Mouse (Mus musculus) c-Kit-positive CD71-negative TER-119-negative erythroid progenitor cells, embryonic 14.5 days (primary cell): ENCODE measurements around the gene Gabarap.

ENCODE experiments used
- DNase-seq: peaks from one replicate; pipeline ENCODE4 v3.0.0-alpha.2; 2013; ENCODE audit warnings: low read depth

Gabarap gene

GRCm38 (mm10) chr11:69970222-69970621, 20.7 kb upstream of the Gabarap start:
- DNase-seq, result no peak

DNA sequence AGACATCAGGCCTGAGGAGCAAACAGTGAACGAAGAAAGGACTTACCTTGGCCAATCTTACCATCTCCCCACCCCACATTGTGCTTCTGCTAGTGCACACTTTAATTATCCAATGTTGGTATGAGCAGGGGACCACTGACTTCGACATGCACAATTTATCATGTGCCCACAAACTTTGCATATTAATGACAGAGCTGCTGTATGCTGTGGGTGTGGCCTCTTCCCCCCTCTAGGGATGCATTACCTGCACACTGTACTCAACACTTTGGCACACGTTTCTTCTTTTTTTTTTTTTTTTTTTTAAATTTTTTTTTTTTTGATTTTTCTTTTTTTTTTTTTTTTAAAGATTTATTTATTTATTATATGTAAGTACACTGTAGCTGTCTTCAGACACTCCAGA, 20.2 kb upstream of the Gabarap start:
- no peak for DNase-seq

- no peak for DNase-seq
Measured at GRCm38 (mm10) chr11:69974907-69975306, 16.0 kb upstream of the Gabarap start.

- DNase-seq, result no peak
Measured at GRCm38 (mm10) chr11:69976271-69976670, 14.7 kb upstream of the Gabarap start.

GRCm38 (mm10) chr11:69979827-69980195, 11.1 kb upstream of the Gabarap start:
- no peak for DNase-seq

DNA sequence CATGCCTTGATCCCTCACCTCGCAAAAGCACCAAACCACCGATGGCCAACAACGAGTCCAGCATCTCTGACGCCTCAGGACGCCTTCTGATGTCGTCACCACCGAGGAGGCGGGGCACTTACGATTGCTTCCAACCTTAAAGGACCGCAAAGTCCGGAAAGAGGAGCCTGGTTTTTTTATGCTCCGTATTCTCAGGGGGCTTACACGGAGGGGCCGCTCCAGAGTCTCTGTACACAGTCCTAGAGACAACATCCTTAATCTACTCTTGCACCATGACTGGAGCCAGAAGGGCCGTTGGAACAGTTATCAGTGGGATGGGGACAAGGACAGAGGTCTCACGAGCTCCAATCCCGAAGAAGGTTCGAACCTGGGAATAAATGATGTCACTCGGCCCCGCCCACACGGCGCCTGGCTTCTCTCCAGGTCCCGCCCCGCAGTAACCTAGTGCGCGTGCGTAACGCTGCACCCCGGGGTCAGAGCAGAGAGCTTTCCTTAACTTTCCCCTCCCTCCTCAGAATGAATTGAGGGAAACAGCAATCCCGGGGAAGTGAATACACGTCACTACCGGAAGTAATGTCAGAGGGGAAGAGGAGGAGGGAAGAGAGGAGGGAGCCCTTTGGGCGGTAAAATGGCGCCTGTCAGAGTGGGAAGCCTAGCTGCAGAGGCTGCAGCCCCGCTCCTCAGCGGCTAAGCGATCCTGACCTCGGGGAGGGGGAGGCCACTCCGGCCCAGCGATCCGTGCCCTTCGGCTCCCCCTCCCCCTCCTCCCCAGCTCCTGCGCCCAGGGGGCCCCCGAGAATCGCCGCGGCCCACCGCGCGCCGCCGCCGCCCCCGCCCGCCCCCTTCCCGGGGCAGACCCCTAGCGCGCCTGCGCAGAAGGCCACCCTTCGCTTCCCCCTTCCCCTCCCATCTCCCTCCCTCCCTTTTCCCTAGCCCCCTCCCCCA, 10.5 kb upstream of the Gabarap start:
- peak; percentile 98 for DNase-seq

GRCm38 (mm10) chr11:69981141-69981762, 9.7 kb upstream of the Gabarap start, which contains the start of gene Ctdnep1:
Gene Ctdnep1 (plus strand): TSS chr11:69981156.
- DNase-seq, result no peak

GRCm38 (mm10) chr11:69982225-69982624, 8.7 kb upstream of the Gabarap start, which contains the start of gene Elp5:
Gene Elp5 (minus strand): TSS chr11:69982517.
- DNase-seq, result no peak

GRCm38 (mm10) chr11:69982877-69983276, 8.1 kb upstream of the Gabarap start:
- DNase-seq, result no peak

DNA sequence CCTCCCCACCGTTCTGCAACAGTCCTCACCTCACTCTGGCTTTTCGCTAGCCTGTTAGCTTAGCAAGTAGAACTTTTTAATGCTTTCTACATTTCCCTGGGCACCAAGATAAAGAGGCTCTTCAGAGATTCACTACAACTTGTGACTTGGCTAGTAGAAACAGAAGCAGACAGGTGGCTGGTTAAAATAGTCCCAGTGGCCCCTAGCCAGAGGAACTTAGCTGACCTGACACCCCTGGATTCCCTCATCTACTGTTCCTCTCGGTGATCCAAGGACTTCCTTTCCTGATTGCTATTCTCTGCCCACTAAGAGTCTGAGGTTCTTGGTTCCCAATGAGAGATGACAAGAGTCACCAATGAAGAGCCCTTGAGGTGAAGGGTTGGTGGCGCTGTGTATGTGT, 7.6 kb upstream of the Gabarap start:
- DNase-seq, result no peak

DNA sequence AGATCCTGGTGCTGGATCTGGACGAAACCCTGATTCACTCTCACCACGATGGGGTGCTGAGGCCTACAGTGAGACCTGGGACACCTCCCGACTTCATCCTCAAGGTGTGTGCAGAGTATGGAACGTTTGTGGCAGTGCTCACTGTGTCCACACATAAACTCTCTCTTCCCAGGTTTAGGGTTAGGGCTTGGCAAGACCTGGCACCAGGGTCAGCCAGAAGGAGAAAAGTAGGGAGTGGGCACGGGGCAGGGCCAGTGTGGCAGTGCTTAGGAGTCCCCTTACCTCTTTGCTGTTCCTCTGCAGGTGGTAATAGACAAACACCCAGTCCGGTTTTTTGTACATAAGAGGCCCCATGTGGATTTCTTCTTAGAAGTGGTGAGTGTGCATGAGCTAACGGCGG, 6.5 kb upstream of the Gabarap start:
- no peak for DNase-seq

GRCm38 (mm10) chr11:69989949-69990348, 994 bp upstream of the Gabarap start:
- no peak for DNase-seq

DNA sequence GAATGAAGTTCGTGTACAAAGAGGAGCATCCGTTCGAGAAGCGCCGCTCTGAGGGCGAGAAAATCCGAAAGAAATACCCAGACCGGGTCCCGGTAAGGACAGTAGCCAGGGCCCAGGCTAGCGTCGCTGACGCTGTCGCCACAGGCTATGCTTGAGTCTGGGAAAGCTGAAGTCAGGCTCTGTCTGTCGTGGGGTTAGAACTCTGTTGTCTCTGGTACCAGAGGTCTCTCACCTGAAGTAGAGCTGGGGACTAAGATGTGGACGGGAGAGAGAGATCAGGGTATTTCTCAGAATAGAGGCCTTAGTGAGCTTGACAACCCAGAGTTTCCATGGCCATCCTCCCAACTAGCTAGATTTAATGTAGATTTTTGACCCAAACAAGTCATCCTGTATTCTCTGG, 768 bp downstream of the Gabarap start:
- no peak for DNase-seq

DNA sequence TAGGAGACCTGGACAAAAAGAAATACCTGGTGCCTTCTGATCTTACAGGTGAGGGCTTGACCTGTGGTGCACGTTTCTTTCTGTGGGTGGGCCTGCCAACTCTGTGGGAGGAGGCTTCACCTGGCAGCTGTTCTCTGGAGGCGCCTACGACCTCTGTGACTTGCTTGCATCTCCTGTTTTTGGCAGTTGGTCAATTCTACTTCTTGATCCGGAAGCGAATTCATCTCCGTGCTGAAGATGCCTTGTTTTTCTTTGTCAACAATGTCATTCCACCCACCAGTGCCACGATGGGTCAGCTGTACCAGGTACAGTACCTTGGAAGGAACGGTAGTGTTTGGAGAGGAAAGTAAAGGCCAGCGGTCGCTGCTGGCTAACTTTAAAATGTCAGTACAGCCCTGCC, 1.5 kb downstream of the Gabarap start:
- DNase-seq, result no peak

GRCm38 (mm10) chr11:69992932-69993331, 2.0 kb downstream of the Gabarap start:
- DNase-seq, result no peak

DNA sequence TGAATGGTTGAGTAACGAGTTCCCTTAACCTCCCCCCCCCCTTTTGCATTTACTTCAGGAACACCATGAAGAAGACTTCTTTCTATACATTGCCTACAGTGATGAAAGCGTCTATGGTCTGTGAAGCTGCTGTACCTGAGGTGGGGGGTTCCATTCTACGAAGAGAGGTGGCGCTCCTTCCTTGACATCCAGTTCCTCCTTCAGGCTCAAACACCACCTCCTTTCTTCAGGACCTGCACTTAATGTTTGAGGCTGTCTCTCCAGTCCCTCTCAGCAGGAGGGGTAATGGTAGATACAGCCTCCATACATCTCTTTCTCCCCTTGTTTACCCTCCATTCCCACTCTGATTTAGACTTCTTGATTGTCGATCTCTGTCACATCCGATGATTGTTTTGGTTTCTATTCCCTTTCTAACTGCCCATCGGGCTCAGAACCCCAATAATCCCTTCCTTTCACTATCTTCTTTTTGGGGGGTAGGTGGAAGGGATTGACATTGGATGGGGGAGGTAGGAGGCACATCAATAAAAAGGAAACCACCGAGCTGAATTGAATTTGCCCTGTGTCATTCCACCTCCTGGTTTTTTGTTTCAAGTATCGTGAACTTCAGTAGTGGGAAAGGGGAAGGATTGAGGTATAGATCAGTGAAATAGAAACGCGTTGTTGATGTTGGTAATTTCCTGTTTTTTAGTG, 3.6 kb downstream of the Gabarap start:
- no peak for DNase-seq

- peak; percentile 99 for DNase-seq
Measured at GRCm38 (mm10) chr11:69995391-69995960, 4.5 kb downstream of the Gabarap start, which contains the start of gene Phf23. Gene Phf23 (plus strand): TSS chr11:69995777.

- DNase-seq, result no peak
Measured at GRCm38 (mm10) chr11:69996161-69997061, 5.5 kb downstream of the Gabarap start.

DNA sequence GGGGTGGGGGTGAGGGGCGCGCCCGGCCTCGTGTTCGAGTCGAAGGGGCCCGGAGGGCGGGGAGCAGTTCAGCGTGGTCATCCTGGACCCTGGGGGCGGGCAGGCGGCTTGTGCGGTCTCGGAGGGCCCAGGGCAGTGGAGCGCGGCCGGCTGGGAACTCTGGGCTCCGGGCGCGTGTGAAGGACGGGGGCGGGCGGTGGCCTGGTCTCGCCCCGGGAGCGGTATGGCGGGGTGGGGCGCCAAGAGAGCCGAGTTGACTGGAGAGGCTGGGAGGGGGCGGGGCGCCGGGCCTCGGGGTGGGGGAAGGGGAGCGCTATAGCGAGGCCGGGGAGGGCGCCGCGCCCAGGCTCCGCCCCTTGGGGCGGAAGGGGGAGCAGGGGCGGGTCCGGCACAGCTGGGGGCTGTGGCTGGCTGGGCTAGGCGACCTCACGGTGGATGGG, 6.1 kb downstream of the Gabarap start:
- no peak for DNase-seq

DNA sequence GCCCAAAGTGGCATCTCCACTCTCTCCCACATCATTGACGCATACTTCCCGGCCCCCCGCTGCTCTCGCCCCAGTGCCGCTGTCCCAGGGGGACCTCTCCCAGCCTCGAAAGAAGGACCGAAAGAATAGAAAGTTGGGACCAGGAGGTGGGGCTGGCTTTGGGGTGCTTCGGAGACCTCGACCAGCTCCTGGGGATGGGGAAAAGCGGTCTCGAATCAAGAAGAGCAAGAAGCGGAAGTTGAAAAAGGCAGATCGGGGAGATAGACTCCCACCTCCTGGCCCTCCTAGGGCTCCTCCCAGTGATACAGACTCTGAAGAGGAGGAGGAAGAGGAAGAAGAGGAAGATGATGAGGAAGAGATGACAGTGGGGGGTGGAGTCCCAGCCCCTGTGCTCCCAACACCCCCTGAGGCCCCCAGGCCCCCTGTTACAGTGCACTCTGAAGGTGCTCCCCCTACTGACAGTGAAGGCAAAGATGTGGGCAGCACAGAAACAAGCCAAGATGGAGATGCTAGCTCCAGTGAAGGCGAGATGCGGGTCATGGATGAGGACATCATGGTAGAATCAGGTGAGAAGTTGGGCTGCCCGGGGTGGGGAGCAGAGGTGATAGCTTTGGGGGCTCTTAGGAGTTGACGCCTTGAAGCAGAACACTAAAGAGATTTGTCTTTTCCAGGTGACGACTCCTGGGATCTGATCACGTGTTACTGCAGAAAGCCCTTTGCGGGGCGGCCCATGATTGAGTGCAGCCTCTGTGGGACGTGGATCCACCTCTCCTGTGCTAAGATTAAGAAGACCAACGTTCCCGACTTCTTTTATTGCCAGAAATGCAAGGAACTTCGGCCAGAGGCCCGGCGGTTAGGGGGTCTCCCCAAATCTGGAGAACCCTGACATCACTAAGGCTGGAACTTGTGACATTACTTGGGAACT, 7.9 kb downstream of the Gabarap start:
- DNase-seq, result no peak
